ENCODE assay signal across 15 mouse cellular contexts in genomic region chr12:99209801-99210200, GRCm38 (mm10).
"Had no signal": no experiment of that assay in that cellular context is flagged by ENCODE, and none has a peak within 500 bp of the region (broad histone marks: within the 10 kb centered on the region; RNA-seq: fewer than 3 reads in every experiment).

No protein-coding gene starts in this region.

- DNase-seq: heart, postnatal 10 days; heart, postnatal 14 days; heart, postnatal 36 days; heart, postnatal 4 days; kidney, adult 11 months; kidney, adult 18-20 months; kidney, adult 2 months; kidney, adult 8-10 months; kidney, adult 9 months; kidney, postnatal 10 days; kidney, postnatal 25 days; kidney, postnatal 36 days; kidney, postnatal 4 days; layer of hippocampus, adult 9-11 months; layer of hippocampus, postnatal 36 days had no signal
